Mouse (Mus musculus): Measurements from ENCODE around the gene Esrrg.

Esrrg gene

GRCm38 (mm10) chr1:187902176-187902575, 293.6 kb downstream of the Esrrg start:
- no peak for DNase-seq (ENCODE audit: low read depth in 1 of 2, low spot score in 2 of 2)

- no peak for DNase-seq (ENCODE audit: low read depth in 1 of 2, low spot score in 2 of 2)
Measured at GRCm38 (mm10) chr1:187904731-187905130, 296.1 kb downstream of the Esrrg start.

GRCm38 (mm10) chr1:187907407-187907806, 298.8 kb downstream of the Esrrg start:
- DNase-seq (ENCODE audit: low read depth in 1 of 2, low spot score in 2 of 2), result no peak

- DNase-seq (ENCODE audit: low read depth in 1 of 2, low spot score in 2 of 2), result no peak
Measured at GRCm38 (mm10) chr1:187907871-187908270, 299.3 kb downstream of the Esrrg start.

- DNase-seq (ENCODE audit: low read depth in 1 of 2, low spot score in 2 of 2), result no peak
Measured at GRCm38 (mm10) chr1:187910718-187911117, 302.1 kb downstream of the Esrrg start.

GRCm38 (mm10) chr1:187911201-187911600, 302.6 kb downstream of the Esrrg start:
- DNase-seq (ENCODE audit: low read depth in 1 of 2, low spot score in 2 of 2), result no peak

- no peak for DNase-seq (ENCODE audit: low read depth in 1 of 2, low spot score in 2 of 2)
Measured at GRCm38 (mm10) chr1:187918303-187918702, 309.7 kb downstream of the Esrrg start.

- DNase-seq (ENCODE audit: low read depth in 1 of 2, low spot score in 2 of 2), result no peak
Measured at GRCm38 (mm10) chr1:187918939-187919338, 310.3 kb downstream of the Esrrg start.

GRCm38 (mm10) chr1:187920156-187920777, 311.7 kb downstream of the Esrrg start:
- DNase-seq (ENCODE audit: low read depth in 1 of 2, low spot score in 2 of 2), result no peak

GRCm38 (mm10) chr1:187931146-187931545, 322.6 kb downstream of the Esrrg start:
- DNase-seq (ENCODE audit: low read depth in 1 of 2, low spot score in 2 of 2), result no peak

- no peak for DNase-seq (ENCODE audit: low read depth in 1 of 2, low spot score in 2 of 2)
Measured at GRCm38 (mm10) chr1:187938652-187939051, 330.1 kb downstream of the Esrrg start.

GRCm38 (mm10) chr1:187939078-187939477, 330.5 kb downstream of the Esrrg start:
- no peak for DNase-seq (ENCODE audit: low read depth in 1 of 2, low spot score in 2 of 2)

- DNase-seq (ENCODE audit: low read depth in 1 of 2, low spot score in 2 of 2), result no peak
Measured at GRCm38 (mm10) chr1:187951506-187951905, 342.9 kb downstream of the Esrrg start.

GRCm38 (mm10) chr1:187956702-187957101, 348.1 kb downstream of the Esrrg start:
- no peak for DNase-seq (ENCODE audit: low read depth in 1 of 2, low spot score in 2 of 2)

- no peak for DNase-seq (ENCODE audit: low read depth in 1 of 2, low spot score in 2 of 2)
Measured at GRCm38 (mm10) chr1:187959192-187959591, 350.6 kb downstream of the Esrrg start.

GRCm38 (mm10) chr1:187961452-187961851, 352.9 kb downstream of the Esrrg start:
- no peak for DNase-seq (ENCODE audit: low read depth in 1 of 2, low spot score in 2 of 2)

GRCm38 (mm10) chr1:187964829-187965760, 356.5 kb downstream of the Esrrg start:
- no peak for DNase-seq (ENCODE audit: low read depth in 1 of 2, low spot score in 2 of 2)

GRCm38 (mm10) chr1:187965921-187966320, 357.3 kb downstream of the Esrrg start:
- no peak for DNase-seq (ENCODE audit: low read depth in 1 of 2, low spot score in 2 of 2)

- DNase-seq (ENCODE audit: low read depth in 1 of 2, low spot score in 2 of 2), result no peak
Measured at GRCm38 (mm10) chr1:187968379-187968778, 359.8 kb downstream of the Esrrg start.

- no peak for DNase-seq (ENCODE audit: low read depth in 1 of 2, low spot score in 2 of 2)
Measured at GRCm38 (mm10) chr1:187969491-187969890, 360.9 kb downstream of the Esrrg start.

- DNase-seq (ENCODE audit: low read depth in 1 of 2, low spot score in 2 of 2), result no peak
Measured at GRCm38 (mm10) chr1:187974396-187974795, 365.8 kb downstream of the Esrrg start.

Data from monocyte, adult 2 months (primary cell).